Mouse (Mus musculus) midbrain, embryonic 11.5 days (tissue): ENCODE data around the gene Imp3. TPM values are rescaled to one million over a fixed set of nuclear protein-coding genes. Genes with fewer than 3 reads are reported as not detected.
A peak's percentile ranks its signal among the peaks of the same experiment; 100 is the strongest.
"Not testable (repeated sequence)": the region's sequence is repeated elsewhere in the genome, so short reads cannot be mapped to it uniquely, and the experiment has no call there.

Experiments used
- ATAC-seq: fragments of 200-750 bp; cut with Nextera tagmentation; 2 replicates; pipeline ENCODE4 v1.8.0; 2017; ENCODE audit warnings: moderate TSS enrichment, moderate library complexity; ENCODE audit not compliant: low FRiP score
- DNase-seq: peaks from one replicate; pipeline ENCODE4 v3.0.0; 2015; ENCODE audit warnings: low spot score; ENCODE audit errors: missing footprints
- H3K27ac ChIP-seq: fragments of 300-500 bp; sonication (generic); 2 replicates; pipeline ENCODE4 v1.5.1; 2014; ENCODE audit warnings: low read depth, low read length
- H3K27me3 ChIP-seq: fragments of 300-500 bp; sonication (generic); 2 replicates; pipeline ENCODE4 v1.6.1; 2014; ENCODE audit warnings: mild to moderate bottlenecking, low read length, moderate library complexity, mixed read lengths; ENCODE audit not compliant: control insufficient read depth, insufficient read depth
- H3K36me3 ChIP-seq: fragments of 300-500 bp; sonication (generic); 2 replicates; pipeline ENCODE4 v1.6.1; 2014; ENCODE audit warnings: mild to moderate bottlenecking, low read length, moderate library complexity, mixed read lengths; ENCODE audit not compliant: control insufficient read depth, insufficient read depth
- H3K4me1 ChIP-seq: fragments of 300-500 bp; sonication (generic); 2 replicates; pipeline ENCODE4 v1.6.1; 2014; ENCODE audit warnings: low read length; ENCODE audit not compliant: control insufficient read depth, insufficient read depth
- H3K4me2 ChIP-seq: fragments of 300-500 bp; sonication (generic); 2 replicates; pipeline ENCODE4 v1.6.1; 2014; ENCODE audit warnings: mild to moderate bottlenecking, moderate library complexity
- H3K4me3 ChIP-seq: fragments of 300-500 bp; sonication (generic); 2 replicates; pipeline ENCODE4 v1.5.1; 2014; ENCODE audit warnings: low read depth, low read length
- H3K9ac ChIP-seq: fragments of 300-500 bp; sonication (generic); 2 replicates; pipeline ENCODE4 v1.6.1; 2014; ENCODE audit warnings: low read length
- H3K9me3 ChIP-seq: fragments of 300-500 bp; sonication (generic); 2 replicates; pipeline ENCODE4 v1.6.1; 2016; ENCODE audit warnings: low read length; ENCODE audit not compliant: control insufficient read depth
- WGBS: fragments of 180-500 bp; shearing (Covaris S2); extraction: QIAGEN DNeasy Blood & Tissue Kit; methylation state at CpG from one replicate; pipeline ENCODE4 v1.1.7; 2014; 5-methylcytosine and 5-hydroxymethylcytosine counted together
- polyA plus RNA-seq: library from polyadenylated mRNA; unstranded; fragments of >200 nt; fragmentation: Nextera tagmentation; extraction: Ambion mirVana; gene quantifications from 2 replicates; pipeline ENCODE4 v1.2.1, GENCODE M21; 2014

The Imp3 gene
- polyA plus RNA-seq, 1 experiment from 2014 or later: 57.0 TPM

DNA sequence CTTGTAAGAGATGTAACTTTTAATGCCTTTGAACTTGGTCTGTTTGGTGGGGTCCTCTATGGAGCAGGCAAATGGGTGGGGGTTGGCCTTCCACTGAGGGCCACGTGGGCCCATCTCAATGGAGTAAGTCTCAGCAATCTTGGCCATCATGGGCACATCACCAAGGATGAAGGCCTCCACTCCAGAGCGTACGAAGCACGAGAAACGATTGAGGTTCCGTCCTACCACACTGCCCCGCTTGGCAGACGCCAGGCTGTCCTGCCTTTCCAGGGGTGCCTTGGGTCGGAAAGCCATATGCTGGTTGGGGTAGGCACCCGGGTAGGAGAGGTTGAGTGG is 11.3 kb upstream of the Imp3 start:
- Histone ChIP-seq H3K4me1 (peaks cover 26% of the 10 kb centered on the region), H3K27me3 (no peaks in the 10 kb centered on the region), H3K4me3 (no peak overlapping the region), H3K9me3 (no peaks in the 10 kb centered on the region; the same call in 1 of the 2 replicates), H3K27ac (no peak overlapping the region), H3K9ac (no peak overlapping the region), H3K4me2 (no peak overlapping the region), H3K36me3 (peaks cover 2% of the 10 kb centered on the region; the same call in 1 of the 2 replicates)
- WGBS: 92% methylated on average over 10 of the region's 10 CpGs
- DNase-seq: peak; percentile 56
- ATAC-seq: no peak

DNA sequence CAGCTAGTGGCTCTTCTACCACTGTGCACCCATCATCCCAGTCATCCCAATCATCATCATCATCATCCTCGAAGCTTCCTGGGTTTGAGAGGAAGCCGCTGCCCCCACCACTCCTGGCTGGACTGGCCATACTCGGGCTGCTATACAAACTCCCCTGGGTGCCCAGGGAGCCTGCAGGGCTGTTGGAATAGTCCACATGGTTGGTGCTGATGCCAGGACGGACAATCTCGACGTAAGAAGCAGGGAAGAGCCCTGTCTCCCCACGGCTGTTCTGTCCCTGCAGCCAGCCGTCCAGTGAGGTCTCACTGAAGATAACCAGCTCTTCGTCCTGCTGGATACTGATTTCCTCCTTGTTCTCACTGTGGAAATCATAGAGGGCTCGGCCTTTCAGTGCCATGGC is 10.9 kb upstream of the Imp3 start:
- no peak overlapping the region for H3K27ac ChIP-seq
- no peaks in the 10 kb centered on the region for H3K27me3 ChIP-seq
- 80% methylated on average over 10 of the region's 10 CpGs for WGBS
- peaks cover 2% of the 10 kb centered on the region; the same call in 1 of the 2 replicates for H3K36me3 ChIP-seq
- peaks cover 26% of the 10 kb centered on the region for H3K4me1 ChIP-seq
- H3K9me3 ChIP-seq: no peaks in the 10 kb centered on the region; the same call in 1 of the 2 replicates
- H3K9ac ChIP-seq: peak overlapping the region; percentile 18; the same call in 1 of the 2 replicates
- peak overlapping the region; percentile 81 for H3K4me2 ChIP-seq
- H3K4me3 ChIP-seq: no peak overlapping the region
- ATAC-seq (no peak), DNase-seq (peak; percentile 79)

DNA sequence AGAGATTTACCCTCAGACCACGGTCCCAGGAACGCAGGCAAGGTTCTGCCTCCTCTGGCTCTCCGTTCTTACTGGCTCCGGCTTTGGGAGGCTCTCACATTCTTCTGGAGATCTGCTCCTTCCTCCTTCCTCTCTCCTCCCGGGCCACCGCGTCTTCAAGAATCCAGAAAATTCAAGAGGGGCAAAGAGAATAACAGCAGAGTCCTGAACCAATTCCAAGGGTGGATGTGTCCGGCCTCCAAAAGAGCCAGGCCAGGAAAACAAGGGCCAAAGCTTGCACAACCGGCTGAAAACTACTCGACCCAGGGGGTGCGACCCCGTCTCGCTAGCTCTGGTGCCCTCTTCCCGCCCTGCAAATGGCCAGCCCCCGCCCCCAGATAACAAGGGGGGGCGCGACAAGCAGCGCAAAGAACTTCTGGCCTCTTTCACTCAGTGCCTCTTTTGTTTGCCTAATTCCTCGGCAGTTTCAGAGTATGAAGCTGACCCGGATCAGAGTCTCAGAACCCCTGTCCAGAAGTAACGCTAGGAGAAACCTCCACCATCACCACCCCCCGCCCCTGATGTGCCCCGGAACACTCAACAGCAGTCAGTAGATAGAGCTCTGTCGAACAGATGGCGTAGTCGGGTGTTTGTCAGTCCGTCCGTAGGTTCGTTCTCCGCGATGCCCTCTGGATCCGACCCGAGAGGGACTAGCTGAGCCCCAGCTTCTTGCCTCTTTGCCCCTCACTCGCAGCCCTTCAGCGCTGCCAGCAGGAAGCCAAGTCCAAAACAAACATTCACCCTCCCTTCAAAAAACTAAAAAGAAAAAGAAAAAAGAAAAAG is 9.9 kb upstream of the Imp3 start:
- WGBS: under 1% methylated on average over 35 of the region's 35 CpGs
- Histone ChIP-seq H3K9me3 (no peaks in the 10 kb centered on the region), H3K4me1 (peaks cover 26% of the 10 kb centered on the region), H3K27me3 (no peaks in the 10 kb centered on the region), H3K4me2 (peak overlapping the region; percentile 81), H3K36me3 (no peaks in the 10 kb centered on the region), H3K9ac (peak overlapping the region; percentile 73), H3K27ac (peak overlapping the region; percentile 74), H3K4me3 (peak overlapping the region; percentile 52)
- ATAC-seq (peak; percentile 75), DNase-seq (peak; percentile 97)

DNA sequence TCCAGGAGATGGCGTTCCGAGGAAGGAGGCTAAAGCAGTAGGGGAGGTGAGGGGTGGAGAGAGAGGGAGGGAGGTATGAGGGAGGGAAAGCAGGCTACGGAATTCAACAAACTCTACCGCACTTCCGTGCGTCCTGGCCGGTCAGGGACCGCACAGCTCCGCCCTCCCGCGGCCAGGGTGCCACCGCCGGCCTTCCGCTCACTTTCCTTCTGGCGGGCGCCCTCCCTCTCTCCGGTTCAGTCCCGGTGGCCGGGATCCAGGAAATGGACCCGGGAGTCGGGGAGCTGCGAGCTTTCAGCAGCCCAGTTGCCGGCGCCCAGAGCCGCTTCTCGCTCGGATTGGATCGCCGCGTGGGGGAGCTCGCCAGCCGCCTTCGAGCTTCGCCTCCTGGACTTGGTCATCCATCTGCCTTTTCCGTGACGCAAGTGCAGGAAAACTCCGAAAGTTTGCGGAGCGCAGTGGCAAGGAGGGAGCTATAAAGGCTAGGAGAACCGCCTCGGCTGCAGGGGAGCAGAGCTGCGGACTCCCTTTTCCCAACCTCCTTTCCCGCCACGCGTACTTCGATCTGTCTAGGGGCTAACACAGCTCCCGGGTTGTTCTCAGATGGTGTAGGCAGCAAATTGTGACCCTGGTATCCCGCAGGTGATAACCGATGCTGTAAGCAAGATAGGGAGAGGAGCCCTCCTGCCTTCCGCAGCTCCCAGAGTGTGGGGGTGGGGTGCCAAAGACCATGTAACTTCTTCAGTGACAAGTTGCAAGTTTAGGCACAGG is 9.0 kb upstream of the Imp3 start, which contains the start of gene Snx33:
TSS of gene Snx33 (minus strand) at position 331 of the 771 bp plus-strand sequence.
- Histone ChIP-seq H3K4me3 (peak within 1 kb of the TSS; percentile 52), H3K9me3 (no peaks in the 10 kb centered on the region), H3K9ac (peak within 1 kb of the TSS; percentile 73), H3K27me3 (no peaks in the 10 kb centered on the region), H3K4me1 (peaks cover 24% of the 10 kb centered on the region), H3K27ac (peak within 1 kb of the TSS; percentile 74), H3K36me3 (no peaks in the 10 kb centered on the region), H3K4me2 (peak within 1 kb of the TSS; percentile 81)
- peak; percentile 98 for DNase-seq
- under 1% methylated on average over 43 of the region's 50 CpGs for WGBS
- peak; percentile 85 for ATAC-seq

DNA sequence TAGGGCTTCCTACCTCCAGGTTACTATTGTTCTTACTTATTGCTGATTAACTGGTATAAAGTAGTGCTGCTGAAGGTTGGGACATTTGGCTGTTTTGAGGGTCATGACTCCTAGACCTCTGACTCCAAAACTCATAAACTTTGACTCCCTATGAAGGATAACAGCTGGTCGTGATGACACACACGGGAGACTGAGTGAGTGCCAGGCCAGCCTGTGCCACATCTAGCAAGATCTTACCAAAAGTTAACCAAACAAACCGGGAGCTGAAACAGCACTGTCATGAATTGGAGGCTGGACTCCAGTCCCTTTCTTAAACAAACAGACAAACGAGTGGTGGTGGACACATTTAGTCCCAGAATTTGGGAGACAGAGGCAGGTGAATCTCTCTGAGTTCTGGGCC is 7.8 kb upstream of the Imp3 start:
- ATAC-seq (no peak), DNase-seq (peak; percentile 79)
- no peaks in the 10 kb centered on the region for H3K36me3 ChIP-seq
- no peak overlapping the region for H3K4me3 ChIP-seq
- no peak overlapping the region for H3K9ac ChIP-seq
- no peak overlapping the region for H3K27ac ChIP-seq
- H3K4me2 ChIP-seq: no peak overlapping the region
- peaks cover 15% of the 10 kb centered on the region for H3K4me1 ChIP-seq
- WGBS: 75% methylated on average over 4 of the region's 4 CpGs
- no peaks in the 10 kb centered on the region for H3K9me3 ChIP-seq
- H3K27me3 ChIP-seq: no peaks in the 10 kb centered on the region

DNA sequence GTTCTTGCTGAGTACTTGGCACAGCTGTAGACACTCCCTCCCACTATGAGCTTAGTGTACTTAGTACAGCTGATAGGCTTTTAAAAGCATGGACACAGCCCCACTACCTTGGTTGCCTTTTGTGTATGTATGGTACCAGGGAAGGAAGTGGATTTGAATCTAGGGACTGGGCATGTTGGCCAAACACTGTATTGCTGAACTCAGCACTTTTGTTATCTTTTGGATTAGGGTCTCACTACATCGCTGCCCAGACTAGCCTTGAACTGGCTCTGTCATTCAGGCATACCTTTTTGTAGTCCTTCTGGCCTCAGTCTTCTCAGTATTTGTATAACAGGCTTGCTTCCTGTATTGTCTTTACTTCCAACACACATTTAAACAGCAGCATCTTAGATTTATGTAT is 6.7 kb upstream of the Imp3 start:
- DNase-seq: peak; percentile 74
- Histone ChIP-seq H3K4me2 (no peak overlapping the region), H3K4me3 (no peak overlapping the region), H3K4me1 (peaks cover 5% of the 10 kb centered on the region), H3K9ac (no peak overlapping the region), H3K9me3 (no peaks in the 10 kb centered on the region), H3K27ac (no peak overlapping the region), H3K27me3 (no peaks in the 10 kb centered on the region), H3K36me3 (no peaks in the 10 kb centered on the region)
- WGBS: 100% methylated on average over 1 of the region's 1 CpGs
- ATAC-seq: no peak

DNA sequence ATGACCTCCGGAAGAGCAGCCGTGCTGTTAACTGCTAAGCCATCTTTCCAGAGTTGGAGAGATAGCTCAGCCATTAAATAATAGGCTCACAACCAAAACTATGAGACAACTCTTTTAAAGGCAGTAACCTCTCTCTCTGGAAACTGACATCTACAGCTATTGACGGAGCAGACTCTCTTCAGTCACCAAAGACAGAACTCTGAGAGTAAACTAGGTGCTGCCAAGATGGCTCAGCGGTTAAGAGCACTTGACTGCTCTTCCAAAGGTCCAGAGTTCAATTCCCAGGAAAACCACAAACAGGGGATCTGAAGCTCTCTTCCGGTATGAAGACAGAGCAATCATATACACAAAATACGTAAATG is 433 bp upstream of the Imp3 start:
- Histone ChIP-seq H3K9me3 (no peaks in the 10 kb centered on the region), H3K27me3 (no peaks in the 10 kb centered on the region), H3K27ac (no peak overlapping the region), H3K4me2 (peak overlapping the region; percentile 46), H3K4me1 (peaks cover 12% of the 10 kb centered on the region), H3K9ac (peak overlapping the region; percentile 17; the same call in 1 of the 2 replicates), H3K36me3 (no peaks in the 10 kb centered on the region), H3K4me3 (peak overlapping the region; percentile 83)
- 0 out of 2 replicates have a peak, but pooled peaks have one; percentile 1 for ATAC-seq
- 21% methylated on average over 6 of the region's 6 CpGs for WGBS
- DNase-seq: no peak

DNA sequence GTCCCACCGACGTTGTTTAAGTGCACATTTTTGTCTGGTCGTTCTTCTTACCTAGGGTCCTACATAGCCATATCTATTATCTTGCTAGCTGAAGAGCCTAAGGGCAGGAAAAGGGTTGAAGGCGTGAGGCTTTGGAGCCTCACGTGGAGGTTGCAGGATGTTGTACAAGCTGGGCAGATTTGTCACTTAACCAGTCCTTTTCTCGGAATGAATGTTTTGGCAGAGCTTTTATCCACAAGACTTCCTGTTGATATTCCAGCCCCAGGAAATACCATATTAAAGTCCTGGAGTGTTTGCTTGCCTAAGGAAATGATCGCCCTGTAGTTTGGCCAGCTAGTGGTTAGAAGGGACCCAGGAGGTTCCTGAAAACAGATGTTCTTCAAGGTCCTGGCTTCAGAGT is 1.1 kb downstream of the Imp3 start:
- H3K27ac ChIP-seq: no peak overlapping the region
- H3K36me3 ChIP-seq: no peaks in the 10 kb centered on the region
- H3K4me2 ChIP-seq: peak overlapping the region; percentile 82
- H3K9ac ChIP-seq: peak overlapping the region; percentile 82
- WGBS: 8% methylated on average over 7 of the region's 7 CpGs
- no peaks in the 10 kb centered on the region for H3K9me3 ChIP-seq
- ATAC-seq (no peak), DNase-seq (peak; percentile 85)
- peak overlapping the region; percentile 83 for H3K4me3 ChIP-seq
- peaks cover 12% of the 10 kb centered on the region for H3K4me1 ChIP-seq
- no peaks in the 10 kb centered on the region for H3K27me3 ChIP-seq

DNA sequence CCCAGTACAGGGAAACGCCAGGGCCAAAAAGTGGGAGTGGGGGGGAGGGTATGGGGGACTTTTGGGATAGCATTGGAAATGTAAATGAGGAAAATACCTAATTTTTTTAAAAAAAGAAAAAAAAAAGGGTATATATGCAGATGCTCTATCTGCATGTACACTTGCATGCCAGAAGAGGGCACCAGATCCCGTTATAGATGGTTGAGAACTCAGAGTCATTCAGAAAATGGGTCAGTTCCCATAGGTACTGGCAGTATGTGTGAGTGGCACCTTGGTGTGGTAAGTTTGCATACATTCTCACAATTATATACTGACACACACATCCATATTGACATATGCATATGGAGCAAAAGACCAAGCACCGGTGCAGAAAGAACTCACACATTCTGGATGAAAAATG is 10.2 kb downstream of the Imp3 start:
- not testable (repeated sequence) for H3K4me1 ChIP-seq, H3K4me3 ChIP-seq, H3K9ac ChIP-seq, H3K27ac ChIP-seq, H3K36me3 ChIP-seq, H3K9me3 ChIP-seq, H3K4me2 ChIP-seq, DNase-seq, H3K27me3 ChIP-seq, ATAC-seq
- WGBS: 26% methylated on average over 3 of the region's 3 CpGs
